Mouse (Mus musculus) lung, adult 2 months (tissue): ENCODE results near the gene A530016L24Rik.

Source experiments
- CTCF ChIP-seq: fragments of 200-500 bp; IDR thresholded peaks from 2 replicates; pipeline ENCODE4 v1.5.1; 2011; ENCODE audit warnings: mild to moderate bottlenecking, low read length, control low read depth; ENCODE audit not compliant: insufficient read depth
- POLR2A ChIP-seq: fragments of 200-500 bp; IDR thresholded peaks from 2 replicates; pipeline ENCODE4 v1.6.1; 2011; ENCODE audit warnings: low read depth, mild to moderate bottlenecking, control low read depth, low read length, borderline replicate concordance; ENCODE audit errors: extremely low read depth

DNA sequence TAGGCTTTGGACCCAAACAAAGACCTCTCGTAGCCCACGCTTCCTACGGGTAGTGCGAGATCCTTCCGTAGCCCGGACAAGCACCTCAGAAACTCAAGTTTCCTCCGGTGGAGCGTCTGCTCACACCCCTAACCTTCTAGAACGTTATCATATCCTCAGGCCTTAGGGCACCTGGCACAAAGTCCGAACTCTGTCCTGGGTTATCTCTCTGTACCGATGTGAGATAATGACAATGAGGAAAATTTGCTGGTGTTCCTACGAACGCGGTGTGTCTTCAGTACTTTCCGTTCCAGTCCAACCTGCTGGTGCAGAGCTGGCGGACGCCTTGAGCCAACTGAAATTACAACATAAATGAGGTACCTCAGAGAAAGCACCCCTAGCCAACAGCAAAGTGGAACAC lies 23.3 kb upstream of the A530016L24Rik start:
- TF ChIP-seq CTCF = no peak
- no peak for TF ChIP-seq POLR2A
